Mouse (Mus musculus): ENCODE data around the gene Pdrg1. TPM values are rescaled to one million over a fixed set of nuclear protein-coding genes. Genes with fewer than 3 reads are reported as not detected.

Gene Pdrg1
- polyA plus RNA-seq, 1 experiment from 2014 or later, result 142 TPM

- no peaks in the 10 kb centered on the region for H3K36me3 ChIP-seq (ENCODE audit: poor library complexity, severe bottlenecking)
- H3K9ac ChIP-seq, result no peak overlapping the region
- H3K27me3 ChIP-seq, result peaks cover 33% of the 10 kb centered on the region
- ATAC-seq, result no peak
- H3K27ac ChIP-seq, result no peak overlapping the region
- peaks cover 3% of the 10 kb centered on the region for H3K4me1 ChIP-seq
- no peak overlapping the region for H3K4me3 ChIP-seq
- no peaks in the 10 kb centered on the region for H3K9me3 ChIP-seq (replicated peaks)
- H3K4me2 ChIP-seq, result no peak overlapping the region
- WGBS, result 83% methylated on average over 7 of the region's 7 CpGs
Measured at GRCm38 (mm10) chr2:153026052-153026451, 10.8 kb upstream of the Pdrg1 start.

GRCm38 (mm10) chr2:153022855-153023254 is 7.6 kb upstream of the Pdrg1 start:
- WGBS, result 68% methylated on average over 4 of the region's 4 CpGs
- ATAC-seq, result no peak
- no peak overlapping the region for H3K4me3 ChIP-seq

GRCm38 (mm10) chr2:153021163-153021562 is 5.9 kb upstream of the Pdrg1 start:
- H3K36me3 ChIP-seq (ENCODE audit: poor library complexity, severe bottlenecking), result no peaks in the 10 kb centered on the region
- H3K4me2 ChIP-seq, result no peak overlapping the region
- no peak for ATAC-seq
- no peaks in the 10 kb centered on the region for H3K9me3 ChIP-seq (replicated peaks)
- H3K27me3 ChIP-seq, result peaks cover 8% of the 10 kb centered on the region
- 55% methylated on average over 3 of the region's 3 CpGs for WGBS
- no peak overlapping the region for H3K4me3 ChIP-seq
- H3K4me1 ChIP-seq, result peaks cover under 1% of the 10 kb centered on the region; the same call in 1 of the 2 replicates
- no peak overlapping the region for H3K9ac ChIP-seq
- no peak overlapping the region for H3K27ac ChIP-seq

More at GRCm38 (mm10) chr2:153022855-153023254, 7.6 kb upstream of the Pdrg1 start:
- H3K36me3 ChIP-seq (ENCODE audit: poor library complexity, severe bottlenecking), result no peaks in the 10 kb centered on the region
- H3K27me3 ChIP-seq, result peaks cover 12% of the 10 kb centered on the region; the same call in 1 of the 2 replicates
- no peak overlapping the region for H3K4me2 ChIP-seq
- no peak overlapping the region for H3K27ac ChIP-seq
- H3K4me1 ChIP-seq, result no peaks in the 10 kb centered on the region
- H3K9me3 ChIP-seq (replicated peaks), result no peaks in the 10 kb centered on the region
- H3K9ac ChIP-seq, result no peak overlapping the region

- Histone ChIP-seq H3K9me3 (replicated peaks) (no peaks in the 10 kb centered on the region), H3K4me3 (no peak overlapping the region), H3K4me1 (peaks cover 11% of the 10 kb centered on the region), H3K9ac (no peak overlapping the region), H3K27ac (no peak overlapping the region), H3K36me3 (ENCODE audit: poor library complexity, severe bottlenecking) (no peaks in the 10 kb centered on the region), H3K27me3 (peaks cover 8% of the 10 kb centered on the region; the same call in 1 of the 2 replicates), H3K4me2 (no peak overlapping the region)
- 85% methylated on average over 3 of the region's 3 CpGs for WGBS
- no peak for ATAC-seq
Measured at GRCm38 (mm10) chr2:153019355-153019754, 4.1 kb upstream of the Pdrg1 start.

GRCm38 (mm10) chr2:153016786-153017185 is 1.6 kb upstream of the Pdrg1 start:
- 43% methylated on average over 5 of the region's 5 CpGs for WGBS
- no peak for ATAC-seq
- Histone ChIP-seq H3K4me2 (no peak overlapping the region), H3K27ac (no peak overlapping the region), H3K27me3 (peaks cover 8% of the 10 kb centered on the region; the same call in 1 of the 2 replicates), H3K4me3 (no peak overlapping the region), H3K36me3 (ENCODE audit: poor library complexity, severe bottlenecking) (peaks cover 12% of the 10 kb centered on the region), H3K4me1 (peaks cover 19% of the 10 kb centered on the region), H3K9ac (no peak overlapping the region), H3K9me3 (replicated peaks) (no peaks in the 10 kb centered on the region)

- peak overlapping the region; percentile 84 for H3K4me2 ChIP-seq
- peak overlapping the region; percentile 90; the same call in 1 of the 2 replicates for H3K4me3 ChIP-seq
- WGBS, result 34% methylated on average over 6 of the region's 8 CpGs
Measured at GRCm38 (mm10) chr2:153015804-153016203, 577 bp upstream of the Pdrg1 start.

GRCm38 (mm10) chr2:153013724-153014515 is 1.3 kb downstream of the Pdrg1 start:
- peaks cover 19% of the 10 kb centered on the region for H3K4me1 ChIP-seq
- H3K9me3 ChIP-seq (replicated peaks), result no peaks in the 10 kb centered on the region
- H3K27ac ChIP-seq, result no peak overlapping the region
- peak overlapping the region; percentile 84 for H3K4me2 ChIP-seq
- H3K9ac ChIP-seq, result peak overlapping the region; percentile 87; the same call in 1 of the 2 replicates
- 93% methylated on average over 11 of the region's 11 CpGs for WGBS
- peaks cover 5% of the 10 kb centered on the region; the same call in 1 of the 2 replicates for H3K27me3 ChIP-seq
- peaks cover 41% of the 10 kb centered on the region for H3K36me3 ChIP-seq (ENCODE audit: poor library complexity, severe bottlenecking)
- no peak for ATAC-seq
- peak overlapping the region; percentile 90 for H3K4me3 ChIP-seq

More at GRCm38 (mm10) chr2:153015804-153016203, 577 bp upstream of the Pdrg1 start:
- Histone ChIP-seq H3K9me3 (replicated peaks) (no peaks in the 10 kb centered on the region), H3K4me1 (peaks cover 19% of the 10 kb centered on the region), H3K27ac (peak overlapping the region; percentile 54; the same call in 1 of the 2 replicates), H3K27me3 (peaks cover 8% of the 10 kb centered on the region; the same call in 1 of the 2 replicates), H3K36me3 (ENCODE audit: poor library complexity, severe bottlenecking) (peaks cover 22% of the 10 kb centered on the region), H3K9ac (0 out of 2 replicates have a peak overlapping the region, but pooled peaks have one; percentile 87)
- ATAC-seq, result 0 out of 2 replicates have a peak, but pooled peaks have one; percentile 17

GRCm38 (mm10) chr2:153009192-153009973 is 5.8 kb downstream of the Pdrg1 start:
- no peak overlapping the region for H3K4me2 ChIP-seq
- H3K36me3 ChIP-seq (ENCODE audit: poor library complexity, severe bottlenecking), result peaks cover 63% of the 10 kb centered on the region
- no peaks in the 10 kb centered on the region for H3K9me3 ChIP-seq (replicated peaks)
- no peak overlapping the region for H3K4me3 ChIP-seq
- H3K27me3 ChIP-seq, result no peaks in the 10 kb centered on the region
- WGBS, result 90% methylated on average over 12 of the region's 12 CpGs
- peaks cover 10% of the 10 kb centered on the region for H3K4me1 ChIP-seq
- no peak overlapping the region for H3K9ac ChIP-seq
- ATAC-seq, result no peak
- no peak overlapping the region for H3K27ac ChIP-seq

GRCm38 (mm10) chr2:153005981-153006380 is 9.2 kb downstream of the Pdrg1 start:
- no peak overlapping the region for H3K9ac ChIP-seq
- ATAC-seq, result no peak
- WGBS, result 87% methylated on average over 3 of the region's 3 CpGs
- no peak overlapping the region for H3K4me3 ChIP-seq
- H3K36me3 ChIP-seq (ENCODE audit: poor library complexity, severe bottlenecking), result peaks cover 43% of the 10 kb centered on the region
- peaks cover 11% of the 10 kb centered on the region for H3K4me1 ChIP-seq
- H3K9me3 ChIP-seq (replicated peaks), result no peaks in the 10 kb centered on the region
- no peak overlapping the region for H3K27ac ChIP-seq
- 0 out of 2 replicates have a peak, but pooled peaks cover 4% of the 10 kb centered on the region for H3K27me3 ChIP-seq
- no peak overlapping the region for H3K4me2 ChIP-seq

GRCm38 (mm10) chr2:153003681-153004338 is 11.4 kb downstream of the Pdrg1 start:
- Histone ChIP-seq H3K36me3 (ENCODE audit: poor library complexity, severe bottlenecking) (peaks cover 22% of the 10 kb centered on the region), H3K4me3 (no peak overlapping the region), H3K27ac (peak overlapping the region; percentile 52), H3K9me3 (replicated peaks) (no peaks in the 10 kb centered on the region), H3K4me2 (peak overlapping the region; percentile 35; the same call in 1 of the 2 replicates), H3K4me1 (peaks cover 11% of the 10 kb centered on the region), H3K9ac (no peak overlapping the region), H3K27me3 (0 out of 2 replicates have a peak, but pooled peaks cover 4% of the 10 kb centered on the region)
- WGBS, result 22% methylated on average over 13 of the region's 13 CpGs
- peak; percentile 78 for ATAC-seq

GRCm38 (mm10) chr2:153002492-153003248 is 12.6 kb downstream of the Pdrg1 start:
- Histone ChIP-seq H3K4me1 (peaks cover 11% of the 10 kb centered on the region), H3K4me3 (no peak overlapping the region), H3K9ac (no peak overlapping the region), H3K27me3 (0 out of 2 replicates have a peak, but pooled peaks cover 4% of the 10 kb centered on the region), H3K36me3 (ENCODE audit: poor library complexity, severe bottlenecking) (peaks cover 11% of the 10 kb centered on the region), H3K9me3 (replicated peaks) (no peaks in the 10 kb centered on the region), H3K4me2 (no peak overlapping the region), H3K27ac (no peak overlapping the region)
- 90% methylated on average over 15 of the region's 15 CpGs for WGBS
- ATAC-seq, result no peak
